ENCODE assay signal across 11 mouse cellular contexts in genomic region chr13:21803058-21803457, GRCm38 (mm10). TPM values are rescaled to one million over a fixed set of nuclear protein-coding genes. Genes with fewer than 3 reads are reported as not detected.
A peak's percentile ranks its signal among the peaks of the same experiment; 100 is the strongest.
DNase-seq lines count a peak whose midpoint lies in the region; ATAC-seq and TF ChIP-seq lines count a peak whose summit lies in the region.
"Not testable (repeated sequence)": the region's sequence is repeated elsewhere in the genome, so short reads cannot be mapped to it uniquely, and the experiment has no call there.
"Had no signal": no experiment of that assay in that cellular context is flagged by ENCODE, and none has a peak within 500 bp of the region (broad histone marks: within the 10 kb centered on the region; RNA-seq: fewer than 3 reads in every experiment).

No protein-coding gene starts in this region.

- DNase-seq in kidney, postnatal 0 days (ENCODE audit: low spot score); midbrain, embryonic 11.5 days (ENCODE audit: low spot score, missing footprints): not testable (repeated sequence)

- not testable (repeated sequence) for H3K4me1 ChIP-seq in hindbrain, embryonic 16.5 days (ENCODE audit: control insufficient read depth, insufficient read depth, low read depth, low read length); kidney, postnatal 0 days (replicated peaks; ENCODE audit: insufficient read depth, low read length); liver, embryonic 15.5 days (replicated peaks); midbrain, embryonic 11.5 days (ENCODE audit: control insufficient read depth, insufficient read depth, low read length); neural tube, embryonic 13.5 days (replicated peaks)

- H3K36me3 ChIP-seq in hindbrain, embryonic 16.5 days (ENCODE audit: control insufficient read depth, insufficient read depth, low read length); kidney, postnatal 0 days (ENCODE audit: insufficient read depth, low read length); liver, embryonic 15.5 days (replicated peaks); midbrain, embryonic 11.5 days (ENCODE audit: control insufficient read depth, insufficient read depth, low read length); neural tube, embryonic 13.5 days: not testable (repeated sequence)

- not testable (repeated sequence) for H3K9ac ChIP-seq in hindbrain, embryonic 16.5 days (ENCODE audit: low read depth, low read length); kidney, postnatal 0 days (ENCODE audit: low read depth, low read length); liver, embryonic 15.5 days; midbrain, embryonic 11.5 days (ENCODE audit: low read length); neural tube, embryonic 13.5 days

- H3K27ac ChIP-seq in hindbrain, embryonic 16.5 days (ENCODE audit: low read depth, low read length); kidney, postnatal 0 days; liver, embryonic 15.5 days (replicated peaks); midbrain, embryonic 11.5 days (ENCODE audit: low read depth, low read length); neural tube, embryonic 13.5 days (replicated peaks): not testable (repeated sequence)

- not testable (repeated sequence) for H3K4me3 ChIP-seq in hindbrain, embryonic 16.5 days (ENCODE audit: low read length); kidney, postnatal 0 days (replicated peaks; ENCODE audit: low read depth, low read length); liver, embryonic 15.5 days (replicated peaks); midbrain, embryonic 11.5 days (ENCODE audit: low read depth, low read length); neural tube, embryonic 13.5 days

- WGBS in hindbrain, embryonic 16.5 days, result no CpG with 5 or more reads among the region's 4 CpGs
- WGBS in kidney, postnatal 0 days, result no CpG with 5 or more reads among the region's 4 CpGs
- no CpG with 5 or more reads among the region's 4 CpGs for WGBS in liver, embryonic 15.5 days (ENCODE audit: insufficient replicate concordance)
- whole genome bisulfite sequencing in midbrain, embryonic 11.5 days, result no CpG with 5 or more reads among the region's 4 CpGs
- no CpG with 5 or more reads among the region's 4 CpGs for WGBS in neural tube, embryonic 13.5 days

- H3K27me3 ChIP-seq in hindbrain, embryonic 16.5 days (replicated peaks; ENCODE audit: control insufficient read depth, insufficient read depth, low read length); kidney, postnatal 0 days (ENCODE audit: insufficient read depth, low read length); liver, embryonic 15.5 days; midbrain, embryonic 11.5 days (ENCODE audit: control insufficient read depth, insufficient read depth, low read length); neural tube, embryonic 13.5 days: not testable (repeated sequence)

- peak; percentile 96 for ATAC-seq in CD4-positive, CD25-positive, alpha-beta regulatory T cell, adult 4 months
- ATAC-seq in erythroblast, adult 5-6 weeks (replicated peaks; ENCODE audit: low FRiP score, poor library complexity, severe bottlenecking), result peak; percentile 87
- peak; percentile 93 for ATAC-seq in granulocyte monocyte progenitor cell, adult 5-6 weeks (replicated peaks; ENCODE audit: poor library complexity, severe bottlenecking)
- ATAC-seq in hindbrain, embryonic 16.5 days, result peak; percentile 69; the same call in 1 of the 2 replicates
- peak; percentile 60 for ATAC-seq in kidney, postnatal 0 days (replicated peaks; ENCODE audit: low FRiP score, low read depth)
- ATAC-seq in liver, embryonic 15.5 days (ENCODE audit: insufficient read depth), result peak; percentile 53
- ATAC-seq in midbrain, embryonic 11.5 days (ENCODE audit: low FRiP score), result peak; percentile 75; the same call in 1 of the 2 replicates
- ATAC-seq in neural tube, embryonic 13.5 days (ENCODE audit: low read depth), result peak; percentile 69

- H3K4me2 ChIP-seq in hindbrain, embryonic 16.5 days (ENCODE audit: low read length); kidney, postnatal 0 days (ENCODE audit: low read length); liver, embryonic 15.5 days; midbrain, embryonic 11.5 days; neural tube, embryonic 13.5 days: not testable (repeated sequence)

- not testable (repeated sequence) for H3K9me3 ChIP-seq in hindbrain, embryonic 16.5 days (ENCODE audit: control insufficient read depth, low read length); kidney, postnatal 0 days (replicated peaks; ENCODE audit: low read length); liver, embryonic 15.5 days (replicated peaks); midbrain, embryonic 11.5 days (ENCODE audit: control insufficient read depth, low read length); neural tube, embryonic 13.5 days

- TF ChIP-seq CTCF in kidney, postnatal 0 days (IDR thresholded peaks at IDR 0.05; ENCODE audit: low read depth), result not testable (repeated sequence)

RNA-seq across cellular contexts. Expression of gene Hist1h2bq, which starts 6.9 kb away (rescaled TPM):
- 1 to 10 TPM; 4.9 to 6.4 TPM for polyA plus RNA-seq in CD4-positive, CD25-positive, alpha-beta regulatory T cell, adult 4 months (2017; shearing (Covaris generic))
- 197 and 261 TPM in 2 replicates for total RNA-seq in erythroblast, adult 5-6 weeks (2015; ENCODE audit: low replicate concordance)
- total RNA-seq in erythroblast, adult 5-6 weeks (2017; ENCODE audit: low replicate concordance), result 24.3 and 156 TPM in 2 replicates
- total RNA-seq in granulocyte monocyte progenitor cell, adult 5-6 weeks (2014; fragmentation: Nextera tagmentation), result 261 and 279 TPM in 2 replicates
- total RNA-seq in granulocyte monocyte progenitor cell, adult 5-6 weeks (2017), result 496 and 652 TPM in 2 replicates
- polyA plus RNA-seq in hindbrain, embryonic 16.5 days (2015; fragmentation: Nextera tagmentation; extraction: Ambion mirVana), result 4.0 and 4.4 TPM in 2 replicates
- 12.2 and 13.7 TPM in 2 replicates for polyA plus RNA-seq in kidney, postnatal 0 days (2015; fragmentation: Nextera tagmentation; extraction: Ambion mirVana)
- polyA plus RNA-seq in liver, embryonic 15.5 days (2015; fragmentation: Nextera tagmentation; extraction: Ambion mirVana), result 25.1 and 27.6 TPM in 2 replicates
- polyA plus RNA-seq in midbrain, embryonic 11.5 days (2014; fragmentation: Nextera tagmentation; extraction: Ambion mirVana), result 17.8 and 23.3 TPM in 2 replicates
- polyA plus RNA-seq in neural tube, embryonic 13.5 days (2015; fragmentation: Nextera tagmentation; extraction: Ambion mirVana), result 4.3 and 4.4 TPM in 2 replicates

RNA-seq across cellular contexts. Expression of gene Hist1h2ao, which starts 7.2 kb away (rescaled TPM):
- not detected for polyA plus RNA-seq in CD4-positive, CD25-positive, alpha-beta regulatory T cell, adult 4 months (2017; shearing (Covaris generic))
- total RNA-seq in erythroblast, adult 5-6 weeks (2015; ENCODE audit: low replicate concordance), result 63.1 and 86.1 TPM in 2 replicates
- total RNA-seq in erythroblast, adult 5-6 weeks (2017; ENCODE audit: low replicate concordance), result 517 TPM in 1 of 2 replicates, not detected in the other
- 54.5 TPM in 1 of 2 replicates, not detected in the other for total RNA-seq in granulocyte monocyte progenitor cell, adult 5-6 weeks (2014; fragmentation: Nextera tagmentation)
- total RNA-seq in granulocyte monocyte progenitor cell, adult 5-6 weeks (2017), result 38.4 TPM in 1 of 2 replicates, not detected in the other
- polyA plus RNA-seq in hindbrain, embryonic 16.5 days (2015; fragmentation: Nextera tagmentation; extraction: Ambion mirVana), result not detected in 2 replicates
- not detected in 2 replicates for polyA plus RNA-seq in kidney, postnatal 0 days (2015; fragmentation: Nextera tagmentation; extraction: Ambion mirVana)
- polyA plus RNA-seq in liver, embryonic 15.5 days (2015; fragmentation: Nextera tagmentation; extraction: Ambion mirVana), result 1.1 TPM in 1 of 2 replicates, not detected in the other
- polyA plus RNA-seq in midbrain, embryonic 11.5 days (2014; fragmentation: Nextera tagmentation; extraction: Ambion mirVana), result 1.7 TPM in 1 of 2 replicates, not detected in the other
- not detected in 2 replicates for polyA plus RNA-seq in neural tube, embryonic 13.5 days (2015; fragmentation: Nextera tagmentation; extraction: Ambion mirVana)
- total RNA-seq: heart, postnatal 25 days had no signal
- polyA plus RNA-seq: liver, adult 2 months had no signal

RNA-seq across cellular contexts. Expression of gene Hist1h4m, which starts 8.5 kb away (rescaled TPM):
- 10 to 100 TPM in 1 of 2 experiments, not detected in 1; 21.4 TPM for polyA plus RNA-seq in CD4-positive, CD25-positive, alpha-beta regulatory T cell, adult 4 months (2017; shearing (Covaris generic))
- 71.7 and 77.6 TPM in 2 replicates for total RNA-seq in erythroblast, adult 5-6 weeks (2015; ENCODE audit: low replicate concordance)
- total RNA-seq in erythroblast, adult 5-6 weeks (2017; ENCODE audit: low replicate concordance), result 860 and 1,014 TPM in 2 replicates
- total RNA-seq in granulocyte monocyte progenitor cell, adult 5-6 weeks (2014; fragmentation: Nextera tagmentation), result 72.5 and 88.1 TPM in 2 replicates
- total RNA-seq in granulocyte monocyte progenitor cell, adult 5-6 weeks (2017), result 1,782 and 2,792 TPM in 2 replicates
- not detected in 2 replicates for polyA plus RNA-seq in hindbrain, embryonic 16.5 days (2015; fragmentation: Nextera tagmentation; extraction: Ambion mirVana)
- not detected in 2 replicates for polyA plus RNA-seq in kidney, postnatal 0 days (2015; fragmentation: Nextera tagmentation; extraction: Ambion mirVana)
- polyA plus RNA-seq in liver, embryonic 15.5 days (2015; fragmentation: Nextera tagmentation; extraction: Ambion mirVana), result not detected in 2 replicates
- not detected in 2 replicates for polyA plus RNA-seq in midbrain, embryonic 11.5 days (2014; fragmentation: Nextera tagmentation; extraction: Ambion mirVana)
- polyA plus RNA-seq in neural tube, embryonic 13.5 days (2015; fragmentation: Nextera tagmentation; extraction: Ambion mirVana), result not detected in 2 replicates
- polyA plus RNA-seq: liver, adult 2 months had no signal

RNA-seq across cellular contexts. Expression of gene Hist1h2bp, which starts 15.8 kb away (rescaled TPM):
- not detected for polyA plus RNA-seq in CD4-positive, CD25-positive, alpha-beta regulatory T cell, adult 4 months (2017; shearing (Covaris generic))
- 4.4 and 5.8 TPM in 2 replicates for total RNA-seq in erythroblast, adult 5-6 weeks (2015; ENCODE audit: low replicate concordance)
- total RNA-seq in erythroblast, adult 5-6 weeks (2017; ENCODE audit: low replicate concordance), result 33.7 and 47.3 TPM in 2 replicates
- 8.8 and 28.0 TPM in 2 replicates for total RNA-seq in granulocyte monocyte progenitor cell, adult 5-6 weeks (2014; fragmentation: Nextera tagmentation)
- 41.2 and 55.0 TPM in 2 replicates for total RNA-seq in granulocyte monocyte progenitor cell, adult 5-6 weeks (2017)
- not detected in 2 replicates for polyA plus RNA-seq in hindbrain, embryonic 16.5 days (2015; fragmentation: Nextera tagmentation; extraction: Ambion mirVana)
- 0.71 and 1.5 TPM in 2 replicates for polyA plus RNA-seq in kidney, postnatal 0 days (2015; fragmentation: Nextera tagmentation; extraction: Ambion mirVana)
- 5.4 and 6.8 TPM in 2 replicates for polyA plus RNA-seq in liver, embryonic 15.5 days (2015; fragmentation: Nextera tagmentation; extraction: Ambion mirVana)
- polyA plus RNA-seq in midbrain, embryonic 11.5 days (2014; fragmentation: Nextera tagmentation; extraction: Ambion mirVana), result 2.5 TPM in 2 replicates
- 0.52 and 1.4 TPM in 2 replicates for polyA plus RNA-seq in neural tube, embryonic 13.5 days (2015; fragmentation: Nextera tagmentation; extraction: Ambion mirVana)
- total RNA-seq: gastrocnemius, adult 18-20 months had no signal
- polyA plus RNA-seq: liver, adult 2 months had no signal

RNA-seq across cellular contexts. Expression of gene Hist1h2an, which starts 16.0 kb away (rescaled TPM):
- polyA plus RNA-seq in CD4-positive, CD25-positive, alpha-beta regulatory T cell, adult 4 months (2017; shearing (Covaris generic)), result 1 to 10 TPM in 1 of 2 experiments, not detected in 1; 8.0 TPM
- total RNA-seq in erythroblast, adult 5-6 weeks (2015; ENCODE audit: low replicate concordance), result not detected in 2 replicates
- 456 and 497 TPM in 2 replicates for total RNA-seq in erythroblast, adult 5-6 weeks (2017; ENCODE audit: low replicate concordance)
- total RNA-seq in granulocyte monocyte progenitor cell, adult 5-6 weeks (2014; fragmentation: Nextera tagmentation), result 8.9 TPM in 1 of 2 replicates, not detected in the other
- 984 and 1,144 TPM in 2 replicates for total RNA-seq in granulocyte monocyte progenitor cell, adult 5-6 weeks (2017)
- polyA plus RNA-seq in hindbrain, embryonic 16.5 days (2015; fragmentation: Nextera tagmentation; extraction: Ambion mirVana), result 1.2 TPM in 1 of 2 replicates, not detected in the other
- polyA plus RNA-seq in kidney, postnatal 0 days (2015; fragmentation: Nextera tagmentation; extraction: Ambion mirVana), result 4.6 TPM in 1 of 2 replicates, not detected in the other
- 10.9 and 14.7 TPM in 2 replicates for polyA plus RNA-seq in liver, embryonic 15.5 days (2015; fragmentation: Nextera tagmentation; extraction: Ambion mirVana)
- 2.6 and 7.4 TPM in 2 replicates for polyA plus RNA-seq in midbrain, embryonic 11.5 days (2014; fragmentation: Nextera tagmentation; extraction: Ambion mirVana)
- not detected in 2 replicates for polyA plus RNA-seq in neural tube, embryonic 13.5 days (2015; fragmentation: Nextera tagmentation; extraction: Ambion mirVana)
- total RNA-seq: gastrocnemius, adult 18-20 months had no signal
- polyA plus RNA-seq: liver, adult 2 months had no signal
